Comparison of ENCODE assay signal across 11 mouse cellular contexts in the genomic region with DNA sequence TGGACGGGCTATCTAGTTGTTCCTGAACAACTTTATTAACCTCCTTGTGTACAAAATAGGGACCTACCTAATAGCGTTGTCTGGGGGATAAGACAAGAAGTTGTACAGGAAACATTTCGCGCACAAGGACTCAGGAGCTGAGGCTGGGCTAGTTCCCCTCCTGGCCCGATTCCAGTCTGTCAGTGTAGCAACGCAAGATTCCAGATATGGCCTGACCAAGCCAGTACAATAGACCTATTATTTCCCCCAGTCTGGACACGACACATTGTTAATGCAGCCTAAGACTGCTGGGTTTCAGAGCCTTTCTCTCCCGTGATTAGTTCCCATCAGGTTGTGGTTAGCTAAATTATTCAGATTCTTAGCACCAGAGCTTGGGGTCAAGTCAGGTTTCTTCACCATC. TPM values are rescaled to one million over a fixed set of nuclear protein-coding genes. Genes with fewer than 3 reads are reported as not detected.
A peak's percentile ranks its signal among the peaks of the same experiment; 100 is the strongest.
DNase-seq lines count a peak whose midpoint lies in the region; ATAC-seq and TF ChIP-seq lines count a peak whose summit lies in the region.
"Had no signal": no experiment of that assay in that cellular context is flagged by ENCODE, and none has a peak within 500 bp of the region (broad histone marks: within the 10 kb centered on the region; RNA-seq: fewer than 3 reads in every experiment).

No protein-coding gene starts in this region.

- H3K4me1 ChIP-seq in hindbrain, embryonic 11.5 days (replicated peaks; ENCODE audit: control insufficient read depth, insufficient read depth, low read length): peaks cover 5% of the 10 kb centered on the region; the same call in 1 of the 2 replicates
- H3K4me1 ChIP-seq in hindbrain, postnatal 0 days (ENCODE audit: insufficient read depth, low read length): peaks cover 14% of the 10 kb centered on the region; the same call in 1 of the 2 replicates
- peaks cover 49% of the 10 kb centered on the region for H3K4me1 ChIP-seq in hindbrain, embryonic 13.5 days (replicated peaks)

- H3K9ac ChIP-seq in hindbrain, embryonic 11.5 days (ENCODE audit: low read depth, low read length): no peak overlapping the region
- no peak overlapping the region for H3K9ac ChIP-seq in hindbrain, postnatal 0 days (replicated peaks; ENCODE audit: low read length)
- H3K9ac ChIP-seq in hindbrain, embryonic 13.5 days: no peak overlapping the region

- H3K27me3 ChIP-seq in hindbrain, embryonic 11.5 days (ENCODE audit: control insufficient read depth, insufficient read depth, low read length): no peaks in the 10 kb centered on the region
- H3K27me3 ChIP-seq in hindbrain, postnatal 0 days (ENCODE audit: insufficient read depth, low read length): no peaks in the 10 kb centered on the region
- peaks cover 11% of the 10 kb centered on the region for H3K27me3 ChIP-seq in hindbrain, embryonic 13.5 days

- 34% methylated on average over 8 of the region's 8 CpGs for WGBS in hindbrain, embryonic 11.5 days
- WGBS in hindbrain, postnatal 0 days: 20% methylated on average over 8 of the region's 8 CpGs
- WGBS in hindbrain, embryonic 13.5 days: 24% methylated on average over 8 of the region's 8 CpGs

- DNase-seq in hindbrain, embryonic 11.5 days (ENCODE audit: low spot score): peak; percentile 44
- no peak for DNase-seq in hindbrain, postnatal 0 days (ENCODE audit: low spot score)
- DNase-seq in brain, embryonic 14.5 days (ENCODE audit: low read depth): peak; percentile 76
- DNase-seq in retina, postnatal 1 day: peak; percentile 86
- DNase-seq in cerebellum, postnatal 36 days: no peak
- DNase-seq in spleen, postnatal 10 days (ENCODE audit: low spot score in 2 of 2): no peak
- DNase-seq in cerebellum, adult 9-11 months: no peak
- DNase-seq: kidney, adult 8-10 months; lung, adult 18-20 months had no signal

- peak; percentile 37; the same call in 1 of the 2 replicates for ATAC-seq in hindbrain, embryonic 11.5 days (ENCODE audit: low FRiP score)
- ATAC-seq in hindbrain, postnatal 0 days: no peak
- no peak for ATAC-seq in hindbrain, embryonic 13.5 days (ENCODE audit: low FRiP score)

- no peaks in the 10 kb centered on the region for H3K9me3 ChIP-seq in hindbrain, embryonic 11.5 days (ENCODE audit: control insufficient read depth, low read length)
- H3K9me3 ChIP-seq in hindbrain, postnatal 0 days (ENCODE audit: low read length): no peaks in the 10 kb centered on the region
- H3K9me3 ChIP-seq in hindbrain, embryonic 13.5 days: no peaks in the 10 kb centered on the region

- no peaks in the 10 kb centered on the region for H3K36me3 ChIP-seq in hindbrain, embryonic 11.5 days (ENCODE audit: control insufficient read depth, insufficient read depth, low read length)
- H3K36me3 ChIP-seq in hindbrain, postnatal 0 days (ENCODE audit: insufficient read depth, low read length): no peaks in the 10 kb centered on the region
- H3K36me3 ChIP-seq in hindbrain, embryonic 13.5 days: no peaks in the 10 kb centered on the region

- no peak overlapping the region; the same call in 1 of the 2 replicates for H3K4me2 ChIP-seq in hindbrain, embryonic 11.5 days (replicated peaks; ENCODE audit: low read depth, low read length)
- no peak overlapping the region for H3K4me2 ChIP-seq in hindbrain, postnatal 0 days (ENCODE audit: low read depth, low read length)
- H3K4me2 ChIP-seq in hindbrain, embryonic 13.5 days: no peak overlapping the region

- no peak for TF ChIP-seq POLR2A in brain, embryonic 14.5 days (IDR thresholded peaks at IDR 0.05; ENCODE audit: borderline replicate concordance, extremely low read depth, insufficient read depth, insufficient read length, poor library complexity, severe bottlenecking)

- no peak overlapping the region for H3K4me3 ChIP-seq in hindbrain, embryonic 11.5 days (ENCODE audit: low read depth, low read length)
- no peak overlapping the region for H3K4me3 ChIP-seq in hindbrain, postnatal 0 days (ENCODE audit: low read length)
- H3K4me3 ChIP-seq in hindbrain, embryonic 13.5 days: no peak overlapping the region

- no peak for TF ChIP-seq CTCF in hindbrain, postnatal 0 days (IDR thresholded peaks at IDR 0.05; ENCODE audit: low read depth)
- TF ChIP-seq CTCF in brain, embryonic 14.5 days (IDR thresholded peaks at IDR 0.05; ENCODE audit: borderline replicate concordance, extremely low read depth, insufficient read depth, insufficient read length): no peak

- H3K27ac ChIP-seq in hindbrain, embryonic 11.5 days (ENCODE audit: low read depth, low read length): 0 out of 2 replicates have a peak overlapping the region, but pooled peaks have one; percentile 45
- no peak overlapping the region for H3K27ac ChIP-seq in hindbrain, postnatal 0 days
- peak overlapping the region; percentile 13; the same call in 1 of the 2 replicates for H3K27ac ChIP-seq in hindbrain, embryonic 13.5 days

RNA-seq across cellular contexts. Expression of a gene that starts 1.8 kb away (rescaled TPM):
- polyA plus RNA-seq in hindbrain, embryonic 11.5 days (2014; fragmentation: Nextera tagmentation; extraction: Ambion mirVana): 25.2 and 27.0 TPM in 2 replicates
- total RNA-seq in hindbrain, postnatal 0 days (2014; rRNA removed): 63.6 and 68.0 TPM in 2 replicates
- polyA plus RNA-seq in hindbrain, postnatal 0 days (2015; fragmentation: Nextera tagmentation; extraction: Ambion mirVana): 34.9 and 42.6 TPM in 2 replicates
- 44.7 and 51.8 TPM in 2 replicates for polyA plus RNA-seq in brain, embryonic 14.5 days (2012; rRNA removed)
- polyA plus RNA-seq in hindbrain, embryonic 13.5 days (2015; fragmentation: Nextera tagmentation; extraction: Ambion mirVana): 29.6 and 36.7 TPM in 2 replicates
- total RNA-seq: megakaryocyte-erythroid progenitor cell, adult 5-6 weeks had no signal

RNA-seq across cellular contexts. Expression of a gene that starts 32.7 kb away (rescaled TPM):
- polyA plus RNA-seq in hindbrain, embryonic 11.5 days (2014; fragmentation: Nextera tagmentation; extraction: Ambion mirVana): 76.1 and 92.7 TPM in 2 replicates
- 67.5 and 79.4 TPM in 2 replicates for total RNA-seq in hindbrain, postnatal 0 days (2014; rRNA removed)
- 34.3 and 34.8 TPM in 2 replicates for polyA plus RNA-seq in hindbrain, postnatal 0 days (2015; fragmentation: Nextera tagmentation; extraction: Ambion mirVana)
- polyA plus RNA-seq in brain, embryonic 14.5 days (2012; rRNA removed): 85.4 and 95.3 TPM in 2 replicates
- 75.9 and 77.3 TPM in 2 replicates for polyA plus RNA-seq in hindbrain, embryonic 13.5 days (2015; fragmentation: Nextera tagmentation; extraction: Ambion mirVana)

RNA-seq across cellular contexts. Expression of a gene that starts 53.6 kb away (rescaled TPM):
- 24.4 and 26.6 TPM in 2 replicates for polyA plus RNA-seq in hindbrain, embryonic 11.5 days (2014; fragmentation: Nextera tagmentation; extraction: Ambion mirVana)
- total RNA-seq in hindbrain, postnatal 0 days (2014; rRNA removed): 11.1 and 18.5 TPM in 2 replicates
- 17.0 and 18.3 TPM in 2 replicates for polyA plus RNA-seq in hindbrain, postnatal 0 days (2015; fragmentation: Nextera tagmentation; extraction: Ambion mirVana)
- polyA plus RNA-seq in brain, embryonic 14.5 days (2012; rRNA removed): 19.5 and 20.4 TPM in 2 replicates
- polyA plus RNA-seq in hindbrain, embryonic 13.5 days (2015; fragmentation: Nextera tagmentation; extraction: Ambion mirVana): 25.4 and 27.1 TPM in 2 replicates

Comparison
In these comparisons a context has a peak if more than half of its experiments do, and no peak if none do; other contexts are left out.
1. DNase-seq: peak in hindbrain, embryonic 11.5 days (single experiment), brain, embryonic 14.5 days (single experiment) and retina, postnatal 1 day (single experiment); none in hindbrain, postnatal 0 days (single experiment), cerebellum, postnatal 36 days (0 of 2), spleen, postnatal 10 days (0 of 2) and cerebellum, adult 9-11 months (single experiment).